Mouse (Mus musculus) monocyte, adult 2 months (primary cell): ENCODE results near the gene Zfp341.

Source experiments
- DNase-seq, 2 experiments: peaks; one replicate each; pipeline ENCODE4 v3.0.0; 2022; ENCODE audit warnings: low spot score in 2 of 2, low read depth in 1 of 2

Zfp341 gene

GRCm38 (mm10) chr2:154584931-154585601, 28.0 kb upstream of the Zfp341 start:
- DNase-seq = no peak

DNA sequence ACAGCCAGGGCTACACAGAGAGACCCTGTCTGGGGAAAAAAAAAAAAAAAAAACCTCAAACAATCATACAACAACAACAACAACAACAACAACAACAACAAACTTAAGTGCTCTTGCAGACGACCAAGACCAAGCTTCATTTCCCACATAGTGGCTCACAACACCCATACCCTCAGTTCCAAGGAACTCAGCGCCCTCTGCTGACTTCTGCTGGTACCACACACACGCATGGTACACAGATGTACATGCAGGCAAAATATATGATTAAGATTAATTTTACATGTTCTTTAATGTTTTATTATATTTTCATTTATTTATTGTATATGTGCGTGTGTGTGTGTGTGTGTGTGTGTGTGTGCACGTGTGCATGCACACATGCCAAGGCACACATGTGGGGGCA, 26.7 kb upstream of the Zfp341 start:
- DNase-seq = no peak

DNA sequence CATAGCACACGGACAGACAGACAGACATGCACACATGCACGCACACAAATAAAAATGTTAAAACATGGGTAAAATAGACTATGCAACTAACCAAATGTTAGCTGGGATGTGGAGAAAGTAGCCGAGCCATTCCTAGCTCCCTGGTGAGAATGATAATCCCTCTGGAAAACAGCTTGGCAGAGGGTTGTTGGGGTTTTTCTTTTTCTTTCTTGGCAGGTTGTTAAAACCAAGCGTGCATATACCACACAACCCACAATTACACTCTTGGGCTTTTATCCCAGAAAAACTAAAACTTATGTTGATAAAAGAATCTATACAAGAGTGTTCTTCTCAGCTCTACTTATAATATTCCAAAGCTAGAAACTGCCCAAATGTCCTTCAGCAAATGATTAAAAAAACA, 24.0 kb upstream of the Zfp341 start:
- no peak for DNase-seq

GRCm38 (mm10) chr2:154591239-154591638, 21.9 kb upstream of the Zfp341 start:
- no peak for DNase-seq

DNA sequence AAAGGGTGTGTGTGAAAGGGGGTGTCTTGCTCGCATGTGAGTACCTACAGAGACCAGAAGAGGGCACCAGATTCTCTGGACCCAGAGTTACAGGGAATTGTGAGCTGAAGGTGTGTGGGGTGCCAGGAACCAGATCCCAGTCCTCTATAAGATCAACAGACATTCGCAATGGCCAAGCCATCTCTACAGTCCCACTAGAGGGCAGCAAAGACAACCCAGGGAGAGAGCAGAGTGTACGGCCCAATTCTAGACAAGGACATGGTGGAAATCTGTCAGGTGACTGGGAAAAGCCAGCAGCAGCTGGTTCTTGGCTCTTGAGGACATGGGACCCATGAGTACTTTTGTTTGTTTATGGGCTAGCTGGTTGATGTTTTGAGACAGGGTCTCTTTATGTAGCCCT, 20.1 kb upstream of the Zfp341 start:
- DNase-seq = peak in 1 of 2 experiments; percentile 29

GRCm38 (mm10) chr2:154595775-154596174, 17.3 kb upstream of the Zfp341 start:
- DNase-seq = no peak

DNA sequence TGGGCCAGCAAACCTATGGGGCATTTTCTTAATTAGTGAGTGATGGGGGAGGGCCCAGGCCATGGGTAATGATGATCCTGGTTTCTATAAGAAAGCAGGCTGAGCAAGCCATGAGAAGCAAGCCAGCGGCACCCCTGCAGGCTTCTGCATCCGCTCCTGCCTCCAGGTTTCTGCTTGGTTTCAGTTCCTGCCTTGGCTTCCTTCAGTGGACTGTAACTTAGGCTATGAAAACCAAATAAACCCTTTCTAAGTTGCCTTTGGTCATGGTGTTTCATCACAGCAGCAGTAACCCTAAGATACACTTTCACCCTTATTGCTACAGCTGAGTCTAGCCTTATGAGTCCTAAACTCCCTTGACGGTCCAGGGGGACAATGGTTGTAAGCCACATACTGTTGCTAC, 15.7 kb upstream of the Zfp341 start:
- DNase-seq = peak; percentile 32 to 47

GRCm38 (mm10) chr2:154600586-154600985, 12.5 kb upstream of the Zfp341 start:
- no peak for DNase-seq

GRCm38 (mm10) chr2:154601324-154601723, 11.8 kb upstream of the Zfp341 start:
- no peak for DNase-seq

DNA sequence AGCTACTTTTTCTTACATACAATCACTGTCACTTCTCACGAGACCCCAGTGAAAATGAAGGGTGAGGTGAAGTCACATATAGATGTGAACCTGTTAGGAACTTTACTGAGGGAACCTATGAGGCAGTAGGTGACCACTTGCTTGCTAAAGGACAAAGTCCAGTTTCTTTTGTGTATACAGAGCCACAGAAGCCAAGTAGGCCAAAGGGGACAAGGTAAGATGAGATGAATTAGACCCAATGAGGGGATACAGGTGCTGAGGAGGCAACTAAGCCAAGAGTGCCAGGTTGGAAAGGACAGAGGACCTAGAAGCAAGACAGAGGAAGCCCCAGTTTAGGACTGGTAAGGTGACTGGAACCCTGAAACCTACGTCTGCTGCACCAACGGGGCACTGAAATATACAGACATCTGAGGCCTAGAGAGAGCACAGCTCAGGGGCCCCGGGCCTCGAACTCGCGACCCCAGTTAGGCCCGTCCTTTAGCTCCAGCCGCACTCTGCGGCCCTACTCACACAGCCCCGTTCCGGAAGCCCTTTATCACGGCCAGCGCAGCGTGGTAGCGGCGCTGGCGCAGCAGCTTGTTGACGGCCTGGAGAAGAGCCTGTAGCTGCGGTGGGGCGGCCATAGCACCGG, 10.0 kb upstream of the Zfp341 start:
- DNase-seq = no peak

DNA sequence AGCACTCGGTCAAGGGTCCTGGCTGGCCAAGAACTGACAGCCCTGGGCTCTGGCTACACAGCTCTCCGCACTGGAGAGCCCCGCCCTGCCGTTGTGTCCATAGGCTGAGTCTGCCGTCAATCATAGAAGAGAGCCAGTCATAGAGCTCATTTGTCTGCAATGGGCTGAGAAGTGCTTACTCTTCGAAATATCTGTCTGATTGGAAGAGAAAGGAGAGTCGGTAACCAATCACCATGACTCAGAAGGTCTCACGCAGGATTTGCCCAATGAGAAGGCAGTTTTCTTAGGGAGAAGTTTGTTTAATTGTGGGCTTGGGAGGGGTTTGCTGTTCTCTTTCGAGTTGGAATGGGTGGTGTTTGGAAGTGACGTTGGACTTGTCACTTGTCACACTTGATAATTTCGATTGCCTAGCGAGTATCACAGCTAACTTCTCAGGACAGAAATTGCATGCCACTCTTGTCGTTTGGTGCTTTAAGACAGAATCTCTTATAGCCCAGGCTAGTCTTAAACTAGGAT, 9.4 kb upstream of the Zfp341 start, which contains the start of gene Pxmp4:
TSS of gene Pxmp4 (minus strand) at position 71 of the 516 bp plus-strand sequence.
- DNase-seq = peak; percentile 92 to 94

- no peak for DNase-seq
Observed at GRCm38 (mm10) chr2:154604156-154604555, 8.9 kb upstream of the Zfp341 start.

- DNase-seq = no peak
Observed at GRCm38 (mm10) chr2:154606965-154607364, 6.1 kb upstream of the Zfp341 start.

DNA sequence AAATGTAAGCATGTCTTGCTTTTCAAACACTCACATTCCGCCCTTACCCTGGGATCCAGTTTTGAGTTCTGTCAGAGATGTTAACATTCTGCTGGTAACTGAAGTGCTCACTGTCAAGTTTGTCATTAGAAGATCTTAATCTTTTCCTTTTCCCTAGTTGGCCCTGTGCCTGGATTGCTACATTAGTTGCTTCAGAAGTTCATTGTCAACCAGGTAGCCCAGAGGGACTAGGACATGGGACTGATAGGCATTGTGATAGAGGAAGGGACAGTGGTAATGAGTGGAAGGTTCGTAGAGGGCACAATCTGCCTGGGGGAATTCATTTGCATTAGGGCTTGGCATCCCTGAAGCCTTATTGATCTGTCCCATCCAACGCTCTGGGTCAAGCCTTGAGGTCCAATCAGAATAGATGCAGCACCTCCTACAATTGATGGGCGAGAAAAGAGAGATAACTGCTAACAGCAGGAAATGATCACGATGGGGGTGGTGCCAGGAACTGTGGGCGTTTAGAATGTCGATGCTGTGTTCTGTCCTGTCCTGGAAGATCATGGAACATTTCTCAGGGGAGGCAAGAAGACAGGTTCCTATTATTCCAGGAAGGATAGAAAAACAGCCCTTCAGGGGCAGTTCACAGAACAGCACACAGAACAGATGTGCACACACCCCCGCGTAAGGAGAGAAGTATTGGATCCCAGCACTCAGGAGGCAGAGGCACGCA, 3.9 kb upstream of the Zfp341 start:
- no peak for DNase-seq

DNA sequence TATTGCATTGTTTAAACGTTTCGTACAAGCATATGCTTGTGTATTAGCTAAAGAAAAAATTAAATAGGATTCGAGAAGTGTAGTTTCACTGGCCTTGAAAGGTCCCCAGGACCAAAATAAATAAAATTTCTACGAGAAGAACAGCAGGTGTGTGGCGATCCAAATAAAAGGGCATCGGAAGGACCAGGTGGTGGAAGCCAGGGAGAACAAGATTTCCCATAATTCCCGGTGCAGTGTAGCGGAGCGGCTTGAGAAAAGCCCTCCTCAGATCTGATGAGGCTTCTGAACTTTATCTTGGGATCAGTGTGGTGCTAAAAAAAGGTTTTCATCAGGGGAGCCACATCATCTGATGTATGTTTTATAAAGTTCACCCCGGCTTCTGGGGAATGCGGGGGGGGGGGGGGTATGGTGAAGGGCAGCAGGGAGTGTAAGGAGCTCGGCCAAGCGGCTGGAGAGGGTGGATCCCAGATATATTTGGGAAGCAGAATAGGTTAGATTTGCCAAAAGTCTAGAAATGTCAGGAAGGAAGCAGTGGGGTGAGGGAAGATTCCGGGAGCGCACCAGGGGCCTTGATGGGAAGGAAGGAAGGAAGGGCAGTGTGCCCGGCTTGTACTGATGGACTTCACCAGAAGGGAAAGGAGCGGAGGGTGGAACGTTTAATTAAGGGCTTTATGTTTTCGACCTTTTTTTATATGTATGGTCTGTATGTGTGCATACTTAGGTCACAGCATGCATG, 1.9 kb downstream of the Zfp341 start:
- DNase-seq = no peak

GRCm38 (mm10) chr2:154615674-154616073, 2.6 kb downstream of the Zfp341 start:
- DNase-seq = no peak

DNA sequence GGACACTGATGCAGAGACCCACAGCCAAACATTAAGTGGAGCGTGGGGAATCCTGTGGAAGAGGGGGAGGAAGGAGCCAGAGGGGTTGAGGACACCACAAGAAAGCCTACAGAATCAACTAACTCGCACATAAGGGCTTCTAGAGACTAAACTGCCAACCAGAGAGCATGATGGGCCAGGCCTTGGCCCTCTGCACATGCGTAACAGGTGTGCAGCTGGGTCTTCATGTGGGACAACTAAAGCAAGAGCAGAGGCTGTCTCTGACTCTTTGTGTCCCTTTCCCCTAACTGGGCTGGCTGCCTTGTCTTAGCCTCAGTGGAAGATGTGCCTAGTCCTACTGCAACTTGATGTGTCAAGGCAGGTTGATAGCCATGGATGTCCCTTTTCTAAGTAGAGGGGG, 4.0 kb downstream of the Zfp341 start:
- no peak for DNase-seq

- no peak for DNase-seq
Observed at GRCm38 (mm10) chr2:154621684-154622083, 8.6 kb downstream of the Zfp341 start.

GRCm38 (mm10) chr2:154624137-154624536, 11.0 kb downstream of the Zfp341 start:
- no peak for DNase-seq

GRCm38 (mm10) chr2:154630531-154630930, 17.4 kb downstream of the Zfp341 start:
- no peak for DNase-seq

- DNase-seq = no peak
Observed at GRCm38 (mm10) chr2:154632203-154632780, 19.2 kb downstream of the Zfp341 start.
